Comparison of ENCODE assay signal across 11 mouse cellular contexts in genomic region chr7:132896206-132896815, GRCm38 (mm10). TPM values are rescaled to one million over a fixed set of nuclear protein-coding genes. Genes with fewer than 3 reads are reported as not detected.
A peak's percentile ranks its signal among the peaks of the same experiment; 100 is the strongest.
DNase-seq lines count a peak whose midpoint lies in the region; ATAC-seq and TF ChIP-seq lines count a peak whose summit lies in the region.
"Had no signal": no experiment of that assay in that cellular context is flagged by ENCODE, and none has a peak within 500 bp of the region (broad histone marks: within the 10 kb centered on the region; RNA-seq: fewer than 3 reads in every experiment).

No protein-coding gene starts in this region.

- no peaks in the 10 kb centered on the region for H3K36me3 ChIP-seq in kidney, embryonic 16.5 days (ENCODE audit: insufficient read depth, low read length)
- H3K36me3 ChIP-seq in heart, embryonic 13.5 days = no peaks in the 10 kb centered on the region
- H3K36me3 ChIP-seq in testis, adult 2 months (ENCODE audit: control insufficient read depth, insufficient read depth, low read length) = no peaks in the 10 kb centered on the region
- no peaks in the 10 kb centered on the region for H3K36me3 ChIP-seq in hindbrain, embryonic 12.5 days
- H3K36me3 ChIP-seq in midbrain, embryonic 14.5 days (ENCODE audit: control insufficient read depth, insufficient read depth, low read length) = no peaks in the 10 kb centered on the region
- H3K36me3 ChIP-seq: embryonic facial prominence, embryonic 15.5 days had no signal

- H3K4me2 ChIP-seq in kidney, embryonic 16.5 days (replicated peaks; ENCODE audit: low read depth, low read length) = no peak overlapping the region
- H3K4me2 ChIP-seq in heart, embryonic 13.5 days = no peak overlapping the region
- H3K4me2 ChIP-seq in hindbrain, embryonic 12.5 days (replicated peaks) = no peak overlapping the region
- H3K4me2 ChIP-seq in midbrain, embryonic 14.5 days (ENCODE audit: low read length) = no peak overlapping the region
- H3K4me2 ChIP-seq: embryonic facial prominence, embryonic 15.5 days had no signal

- no peak for TF ChIP-seq CTCF in testis, adult 2 months (IDR thresholded peaks at IDR 0.05; ENCODE audit: control insufficient read depth, insufficient read depth, insufficient replicate concordance, low read depth, low read length)

- H3K4me3 ChIP-seq in kidney, embryonic 16.5 days (ENCODE audit: low read length) = no peak overlapping the region
- H3K4me3 ChIP-seq in heart, embryonic 13.5 days = no peak overlapping the region
- peak overlapping the region; percentile 7; the same call in 1 of the 2 replicates for H3K4me3 ChIP-seq in testis, adult 2 months (ENCODE audit: control insufficient read depth, low read depth, low read length)
- no peak overlapping the region for H3K4me3 ChIP-seq in hindbrain, embryonic 12.5 days
- no peak overlapping the region for H3K4me3 ChIP-seq in midbrain, embryonic 14.5 days (replicated peaks; ENCODE audit: low read depth, low read length)
- H3K4me3 ChIP-seq: embryonic facial prominence, embryonic 15.5 days had no signal

- WGBS in kidney, embryonic 16.5 days = 88% methylated on average over 9 of the region's 9 CpGs
- WGBS in heart, embryonic 13.5 days = 69% methylated on average over 9 of the region's 9 CpGs
- WGBS in hindbrain, embryonic 12.5 days = 92% methylated on average over 9 of the region's 9 CpGs
- WGBS in midbrain, embryonic 14.5 days = 88% methylated on average over 9 of the region's 9 CpGs

- no peak for TF ChIP-seq POLR2A in testis, adult 2 months (IDR thresholded peaks at IDR 0.05; ENCODE audit: control insufficient read depth, low read depth, low read length)

- no peak for ATAC-seq in kidney, embryonic 16.5 days (ENCODE audit: low FRiP score, low TSS enrichment)
- ATAC-seq in heart, embryonic 13.5 days (ENCODE audit: extremely low read depth, insufficient number of reproducible peaks, low FRiP score, low TSS enrichment) = no peak
- no peak for ATAC-seq in hindbrain, embryonic 12.5 days (ENCODE audit: low FRiP score)
- no peak for ATAC-seq in midbrain, embryonic 14.5 days (ENCODE audit: low FRiP score, low TSS enrichment)
- ATAC-seq: intestine, postnatal 0 days had no signal

- H3K9ac ChIP-seq in kidney, embryonic 16.5 days (replicated peaks; ENCODE audit: low read length) = no peak overlapping the region
- H3K9ac ChIP-seq in heart, embryonic 13.5 days = no peak overlapping the region
- no peak overlapping the region for H3K9ac ChIP-seq in hindbrain, embryonic 12.5 days
- no peak overlapping the region for H3K9ac ChIP-seq in midbrain, embryonic 14.5 days (replicated peaks; ENCODE audit: low read length)
- H3K9ac ChIP-seq: embryonic facial prominence, embryonic 15.5 days had no signal

- no peaks in the 10 kb centered on the region for H3K27me3 ChIP-seq in kidney, embryonic 16.5 days (ENCODE audit: insufficient read depth, low read length)
- H3K27me3 ChIP-seq in heart, embryonic 13.5 days (replicated peaks) = no peaks in the 10 kb centered on the region
- no peaks in the 10 kb centered on the region for H3K27me3 ChIP-seq in testis, adult 2 months (ENCODE audit: control insufficient read depth, insufficient read depth, low read length)
- no peaks in the 10 kb centered on the region for H3K27me3 ChIP-seq in hindbrain, embryonic 12.5 days
- no peaks in the 10 kb centered on the region for H3K27me3 ChIP-seq in midbrain, embryonic 14.5 days (ENCODE audit: control insufficient read depth, insufficient read depth, low read length)
- H3K27me3 ChIP-seq: embryonic facial prominence, embryonic 15.5 days had no signal

- H3K4me1 ChIP-seq in kidney, embryonic 16.5 days (ENCODE audit: insufficient read depth, low read length) = no peaks in the 10 kb centered on the region
- peaks cover 35% of the 10 kb centered on the region for H3K4me1 ChIP-seq in heart, embryonic 13.5 days
- H3K4me1 ChIP-seq in testis, adult 2 months (ENCODE audit: control insufficient read depth, insufficient read depth, low read length) = peaks cover 5% of the 10 kb centered on the region
- H3K4me1 ChIP-seq in hindbrain, embryonic 12.5 days = no peaks in the 10 kb centered on the region
- no peaks in the 10 kb centered on the region for H3K4me1 ChIP-seq in midbrain, embryonic 14.5 days (ENCODE audit: control insufficient read depth, insufficient read depth, low read length)
- H3K4me1 ChIP-seq: embryonic facial prominence, embryonic 15.5 days had no signal

- peak; percentile 64 for DNase-seq in kidney, adult 11 months
- peak; percentile 49 for DNase-seq in adrenal gland, postnatal 25 days
- no peak for DNase-seq in spleen, adult 18-20 months
- DNase-seq in midbrain, embryonic 14.5 days = no peak
- DNase-seq: lung, postnatal 36 days had no signal

- no peaks in the 10 kb centered on the region for H3K9me3 ChIP-seq in kidney, embryonic 16.5 days (ENCODE audit: low read length)
- H3K9me3 ChIP-seq in heart, embryonic 13.5 days = no peaks in the 10 kb centered on the region; the same call in 1 of the 2 replicates
- no peaks in the 10 kb centered on the region for H3K9me3 ChIP-seq in hindbrain, embryonic 12.5 days (replicated peaks)
- H3K9me3 ChIP-seq in midbrain, embryonic 14.5 days (ENCODE audit: control insufficient read depth, low read length) = no peaks in the 10 kb centered on the region
- H3K9me3 ChIP-seq: embryonic facial prominence, embryonic 15.5 days had no signal

- no peak overlapping the region for H3K27ac ChIP-seq in kidney, embryonic 16.5 days (ENCODE audit: low read length)
- H3K27ac ChIP-seq in heart, embryonic 13.5 days (replicated peaks) = peak overlapping the region; percentile 87
- no peak overlapping the region for H3K27ac ChIP-seq in testis, adult 2 months (ENCODE audit: control insufficient read depth, insufficient read depth, low read depth, low read length)
- no peak overlapping the region for H3K27ac ChIP-seq in hindbrain, embryonic 12.5 days
- H3K27ac ChIP-seq in midbrain, embryonic 14.5 days (replicated peaks; ENCODE audit: low read depth, low read length) = no peak overlapping the region
- H3K27ac ChIP-seq: embryonic facial prominence, embryonic 15.5 days had no signal

RNA-seq across cellular contexts. Expression of gene Zranb1, which starts 34.6 kb away (rescaled TPM):
- 9.6 and 10.0 TPM in 2 replicates for polyA plus RNA-seq in kidney, embryonic 16.5 days (2015; fragmentation: Nextera tagmentation; extraction: Ambion mirVana)
- total RNA-seq in adrenal gland, postnatal 25 days (2021) = 33.3 and 38.6 TPM in 2 replicates
- 7.5 and 8.0 TPM in 2 replicates for polyA plus RNA-seq in heart, embryonic 13.5 days (2015; fragmentation: Nextera tagmentation; extraction: Ambion mirVana)
- polyA plus RNA-seq in testis, adult 2 months (2012; rRNA removed) = 28.6 and 38.7 TPM in 2 replicates
- 20.0 and 23.0 TPM in 2 replicates for polyA plus RNA-seq in hindbrain, embryonic 12.5 days (2016; fragmentation: Nextera tagmentation; extraction: Ambion mirVana)
- 32.8 and 35.1 TPM in 2 replicates for polyA plus RNA-seq in midbrain, embryonic 14.5 days (2014; fragmentation: Nextera tagmentation; extraction: Ambion mirVana)

RNA-seq across cellular contexts. Expression of gene Abraxas2, which starts 37.3 kb away (rescaled TPM):
- polyA plus RNA-seq in kidney, embryonic 16.5 days (2015; fragmentation: Nextera tagmentation; extraction: Ambion mirVana) = 34.2 and 40.8 TPM in 2 replicates
- 35.4 and 39.5 TPM in 2 replicates for total RNA-seq in adrenal gland, postnatal 25 days (2021)
- polyA plus RNA-seq in heart, embryonic 13.5 days (2015; fragmentation: Nextera tagmentation; extraction: Ambion mirVana) = 25.7 and 28.9 TPM in 2 replicates
- 17.4 and 19.3 TPM in 2 replicates for polyA plus RNA-seq in testis, adult 2 months (2012; rRNA removed)
- 35.8 and 36.2 TPM in 2 replicates for polyA plus RNA-seq in hindbrain, embryonic 12.5 days (2016; fragmentation: Nextera tagmentation; extraction: Ambion mirVana)
- polyA plus RNA-seq in midbrain, embryonic 14.5 days (2014; fragmentation: Nextera tagmentation; extraction: Ambion mirVana) = 40.0 and 42.6 TPM in 2 replicates

RNA-seq across cellular contexts. Expression of gene Eef1akmt2, which starts 43.8 kb away (rescaled TPM):
- polyA plus RNA-seq in kidney, embryonic 16.5 days (2015; fragmentation: Nextera tagmentation; extraction: Ambion mirVana) = 64.9 and 71.2 TPM in 2 replicates
- 30.5 and 36.6 TPM in 2 replicates for total RNA-seq in adrenal gland, postnatal 25 days (2021)
- 38.5 and 40.3 TPM in 2 replicates for polyA plus RNA-seq in heart, embryonic 13.5 days (2015; fragmentation: Nextera tagmentation; extraction: Ambion mirVana)
- 5.2 and 5.5 TPM in 2 replicates for polyA plus RNA-seq in testis, adult 2 months (2012; rRNA removed)
- 75.0 and 87.3 TPM in 2 replicates for polyA plus RNA-seq in hindbrain, embryonic 12.5 days (2016; fragmentation: Nextera tagmentation; extraction: Ambion mirVana)
- polyA plus RNA-seq in midbrain, embryonic 14.5 days (2014; fragmentation: Nextera tagmentation; extraction: Ambion mirVana) = 90.0 and 92.6 TPM in 2 replicates

Comparison
In these comparisons a context has a peak if more than half of its experiments do, and no peak if none do; other contexts are left out.
1. DNase-seq: peak in kidney, adult 11 months (single experiment) and adrenal gland, postnatal 25 days (single experiment); none in spleen, adult 18-20 months (0 of 2) and midbrain, embryonic 14.5 days (single experiment).